Mouse (Mus musculus) cortical plate, adult 2 months (tissue): ENCODE results near the gene Plxnc1.

ENCODE experiments used
- CTCF ChIP-seq: fragments of 200-500 bp; IDR thresholded peaks from 2 replicates; pipeline ENCODE4 v1.5.1; 2011; ENCODE audit warnings: mild to moderate bottlenecking, control low read depth, low read length; ENCODE audit not compliant: insufficient read depth; ENCODE audit errors: extremely low read depth
- POLR2A ChIP-seq: fragments of 200-500 bp; IDR thresholded peaks from 2 replicates; pipeline ENCODE4 v1.6.1; 2011; ENCODE audit warnings: mild to moderate bottlenecking, low read length, control low read depth; ENCODE audit not compliant: insufficient read depth; ENCODE audit errors: extremely low read depth

DNA sequence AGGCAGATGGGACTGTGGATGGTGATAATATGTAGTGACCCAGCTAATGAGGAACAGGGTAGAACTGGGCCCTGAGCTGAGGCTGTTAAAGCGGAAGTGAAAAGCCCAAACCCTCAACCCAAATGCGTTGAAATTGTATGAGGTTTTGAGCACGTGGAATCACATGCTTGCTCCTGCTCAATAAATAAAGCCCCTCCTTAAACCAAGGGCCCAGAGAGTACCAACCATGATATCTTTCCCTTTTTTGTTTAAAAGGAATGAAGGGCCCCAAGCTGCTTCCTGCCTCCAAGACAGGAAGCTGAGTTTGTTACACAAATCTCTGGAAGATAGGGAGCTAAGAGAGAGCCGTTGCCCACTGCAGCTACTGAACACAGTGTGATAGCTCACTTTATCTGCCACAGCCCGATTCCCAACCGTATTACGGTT, 21.3 kb downstream of the Plxnc1 start:
- TF ChIP-seq POLR2A (no peak), CTCF (no peak)
